Mouse (Mus musculus): ENCODE results near the gene Chuk.
"Not testable (repeated sequence)": the region's sequence is repeated elsewhere in the genome, so short reads cannot be mapped to it uniquely, and the experiment has no call there.

The Chuk gene

GRCm38 (mm10) chr19:44106831-44107660 is at the start of gene Chuk:
Chuk (minus strand) TSS chr19:44107480.
- peak; percentile 94 for DNase-seq

- DNase-seq, result no peak
Measured at GRCm38 (mm10) chr19:44157005-44157404, 49.7 kb upstream of the Chuk start.

GRCm38 (mm10) chr19:44153781-44154180 is 46.5 kb upstream of the Chuk start:
- no peak for DNase-seq

GRCm38 (mm10) chr19:44148991-44149390 is 41.7 kb upstream of the Chuk start:
- no peak for DNase-seq

- DNase-seq, result no peak
Measured at GRCm38 (mm10) chr19:44148345-44148744, 41.1 kb upstream of the Chuk start.

- DNase-seq, result no peak
Measured at GRCm38 (mm10) chr19:44146951-44147350, 39.7 kb upstream of the Chuk start.

- DNase-seq, result no peak
Measured at GRCm38 (mm10) chr19:44146568-44146879, 39.2 kb upstream of the Chuk start.

GRCm38 (mm10) chr19:44145702-44146567 is 38.7 kb upstream of the Chuk start, which contains the start of gene Bloc1s2:
Bloc1s2 (minus strand) TSS chr19:44146446.
- DNase-seq, result peak; percentile 86

- DNase-seq, result no peak
Measured at GRCm38 (mm10) chr19:44144366-44144765, 37.1 kb upstream of the Chuk start.

- no peak for DNase-seq
Measured at GRCm38 (mm10) chr19:44135960-44136485, 28.7 kb upstream of the Chuk start.

- peak; percentile 89 for DNase-seq
Measured at GRCm38 (mm10) chr19:44135072-44135959, 28.0 kb upstream of the Chuk start, which contains the start of gene Cwf19l1. Cwf19l1 (minus strand) TSS chr19:44135876.

GRCm38 (mm10) chr19:44132917-44133316 is 25.6 kb upstream of the Chuk start:
- DNase-seq, result no peak

GRCm38 (mm10) chr19:44128560-44128959 is 21.3 kb upstream of the Chuk start:
- DNase-seq, result no peak

- no peak for DNase-seq
Measured at GRCm38 (mm10) chr19:44127729-44128497, 20.6 kb upstream of the Chuk start.

- no peak for DNase-seq
Measured at GRCm38 (mm10) chr19:44121137-44121536, 13.9 kb upstream of the Chuk start.

GRCm38 (mm10) chr19:44120686-44121085 is 13.4 kb upstream of the Chuk start:
- DNase-seq, result not testable (repeated sequence)

- DNase-seq, result no peak
Measured at GRCm38 (mm10) chr19:44117793-44118192, 10.5 kb upstream of the Chuk start.

- no peak for DNase-seq
Measured at GRCm38 (mm10) chr19:44111706-44112105, 4.4 kb upstream of the Chuk start.

- no peak for DNase-seq
Measured at GRCm38 (mm10) chr19:44110356-44110755, 3.1 kb upstream of the Chuk start.

- no peak for DNase-seq
Measured at GRCm38 (mm10) chr19:44108996-44109395, 1.7 kb upstream of the Chuk start.

- no peak for DNase-seq
Measured at GRCm38 (mm10) chr19:44107661-44108521, 611 bp upstream of the Chuk start.
